Mouse (Mus musculus): Measurements from ENCODE around the gene Bcl3.
"Not testable (repeated sequence)": the region's sequence is repeated elsewhere in the genome, so short reads cannot be mapped to it uniquely, and the experiment has no call there.

Gene Bcl3

DNA sequence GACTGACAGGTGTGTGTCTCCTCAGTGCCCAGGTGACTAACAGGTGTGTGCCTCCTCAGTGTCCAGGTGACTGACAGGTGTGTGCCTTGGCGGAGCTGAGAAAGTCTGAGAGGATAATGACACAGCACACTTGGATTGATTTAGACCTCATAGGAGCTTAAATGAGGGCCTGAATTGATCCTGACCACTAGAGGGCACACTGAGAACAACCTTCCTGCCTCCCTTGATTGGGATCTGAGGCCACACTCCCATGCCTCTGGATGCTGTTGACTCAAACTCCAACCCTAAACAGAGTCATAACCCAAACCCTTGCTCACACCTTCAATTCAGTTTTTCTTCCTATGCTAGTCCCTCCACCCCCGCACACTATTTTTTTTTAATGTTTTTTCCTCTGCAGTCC lies 21.8 kb downstream of the Bcl3 start:
- peak; percentile 77 for DNase-seq

- DNase-seq: peak; percentile 91
These were observed 25.6 kb downstream of the Bcl3 start, which contains the start of gene Cblc for GRCm38 (mm10) chr7:19796697-19797588. Cblc (minus strand) TSS chr7:19796809.

- peak; percentile 39 for DNase-seq
These were observed 26.3 kb downstream of the Bcl3 start for GRCm38 (mm10) chr7:19796254-19796653.

DNA sequence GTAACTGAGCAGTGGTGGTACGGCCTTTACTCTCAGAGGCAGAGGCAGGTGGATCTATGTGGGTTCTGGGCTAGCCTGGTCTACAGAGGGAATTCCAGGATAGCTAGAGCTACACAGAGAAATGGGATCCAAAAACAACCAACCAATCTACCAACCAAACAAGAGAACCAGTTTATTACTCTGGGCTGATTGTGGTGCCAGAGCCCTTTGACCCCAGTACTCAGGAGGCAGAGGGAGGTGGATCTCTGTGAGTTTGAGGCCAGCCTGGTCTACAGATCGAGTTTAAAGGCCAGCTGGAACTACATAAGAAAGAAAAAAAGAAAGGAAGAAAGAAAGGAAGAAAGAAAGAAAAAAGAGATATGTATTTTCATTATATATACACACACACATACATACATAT lies 27.3 kb downstream of the Bcl3 start:
- no peak for DNase-seq

- no peak for DNase-seq
These were observed 29.6 kb downstream of the Bcl3 start for GRCm38 (mm10) chr7:19792701-19793630.

- DNase-seq: not testable (repeated sequence)
These were observed 31.1 kb downstream of the Bcl3 start for GRCm38 (mm10) chr7:19791504-19791903.

GRCm38 (mm10) chr7:19789904-19790347 lies 32.6 kb downstream of the Bcl3 start:
- DNase-seq: peak; percentile 96

DNA sequence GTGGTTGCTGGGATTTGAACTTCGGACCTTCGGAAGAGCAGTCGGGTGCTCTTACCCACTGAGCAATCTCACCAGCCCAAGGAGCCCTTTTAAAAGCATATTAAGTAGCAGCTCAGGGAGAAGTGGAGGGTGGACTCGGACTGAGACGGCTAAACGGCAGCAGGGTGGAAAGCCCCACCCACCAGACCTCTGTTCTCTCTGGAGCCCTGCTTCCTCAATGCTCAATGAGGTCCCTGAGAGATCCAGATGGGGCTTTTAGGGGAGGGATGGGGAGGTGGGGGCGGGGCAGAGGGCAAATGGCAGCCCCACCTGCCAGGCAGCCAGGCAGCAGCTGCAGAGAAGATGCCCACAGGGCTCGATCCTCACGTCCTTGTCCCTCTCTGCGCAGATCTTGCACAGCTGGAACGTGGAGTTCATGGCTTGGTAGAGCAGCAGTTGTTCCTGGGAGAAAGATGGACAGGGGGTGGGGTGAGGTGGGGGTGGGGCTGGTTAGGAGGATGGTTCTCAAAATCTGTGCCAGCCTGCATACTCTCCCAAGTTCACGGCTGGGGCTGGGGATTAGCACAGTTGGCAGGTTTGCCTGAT lies 36.6 kb downstream of the Bcl3 start:
- DNase-seq: no peak

DNA sequence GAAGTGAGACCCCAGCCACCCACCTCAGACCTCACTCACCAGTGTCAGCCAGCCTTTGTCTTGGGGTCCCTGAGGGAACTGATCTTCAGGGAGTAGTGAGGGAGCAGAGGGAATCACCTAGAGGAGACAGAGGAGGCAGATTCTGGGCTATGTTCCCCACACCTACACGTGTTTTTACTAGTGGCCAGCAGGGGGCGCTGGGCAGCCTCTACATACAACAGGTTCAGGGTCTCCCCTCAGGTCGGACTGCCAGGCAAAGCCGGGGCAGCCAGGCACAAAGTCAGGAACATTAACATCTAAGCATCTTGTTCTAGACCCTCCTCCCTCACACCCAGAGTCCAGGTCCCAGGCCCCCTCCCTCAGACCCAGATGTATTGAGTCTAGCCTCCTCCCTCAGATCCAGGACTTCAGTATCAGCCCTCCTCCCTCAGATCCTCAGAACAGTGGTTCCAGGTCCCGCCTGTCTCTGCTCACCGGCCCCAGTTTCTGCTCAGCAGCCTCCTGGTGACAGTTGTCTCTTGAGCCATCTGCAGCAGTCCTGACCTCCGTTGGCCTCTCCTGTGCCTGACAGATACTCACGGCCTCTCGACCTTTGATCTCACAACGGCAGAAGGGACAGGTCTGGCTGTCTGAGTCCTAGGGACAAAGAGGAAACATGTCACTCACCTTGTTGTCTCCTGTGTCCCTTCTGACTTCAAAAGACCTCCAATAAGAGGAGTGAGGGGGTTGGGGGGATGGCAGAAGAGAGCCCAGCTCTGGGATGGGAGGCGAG lies 37.6 kb downstream of the Bcl3 start:
- DNase-seq: no peak

DNA sequence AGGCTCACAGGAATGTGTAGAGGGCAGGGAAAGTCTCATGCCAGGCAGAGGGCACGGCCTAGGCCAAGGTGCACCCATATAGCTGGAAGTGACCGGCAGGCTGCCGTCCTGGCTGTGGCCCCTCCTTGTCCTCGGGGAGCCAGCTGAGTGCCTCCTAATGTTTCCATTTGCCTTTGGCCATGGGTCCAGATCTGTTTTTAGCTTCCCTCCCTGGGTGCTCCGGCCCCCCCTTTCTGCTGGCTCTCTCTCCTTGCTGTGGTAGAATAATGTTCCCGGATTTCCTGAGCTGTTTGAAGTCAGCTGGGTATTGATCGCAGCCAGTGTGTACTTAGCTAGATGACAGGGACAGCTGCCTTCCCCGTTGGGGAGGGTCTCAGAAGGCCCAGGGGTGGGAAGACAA lies 38.9 kb downstream of the Bcl3 start:
- DNase-seq: no peak

DNA sequence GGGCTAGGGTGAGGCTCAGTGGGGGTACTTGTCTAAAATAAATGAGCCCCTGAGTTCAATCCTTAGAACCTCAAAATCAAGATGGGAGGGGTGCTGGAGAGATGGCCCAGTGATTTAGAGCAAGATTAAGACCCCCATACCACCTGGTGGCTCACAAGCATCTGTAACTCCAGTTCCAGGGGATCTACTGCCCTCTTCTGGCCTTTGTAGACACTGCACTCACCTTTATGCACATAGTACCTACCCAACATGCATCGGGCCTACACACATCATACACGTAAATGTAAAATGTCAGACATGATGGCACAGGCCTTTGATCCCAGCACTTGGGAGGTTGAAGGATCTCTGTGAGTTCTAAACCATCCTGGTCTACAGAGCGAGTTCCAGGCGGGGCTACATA lies 39.9 kb downstream of the Bcl3 start:
- peak; percentile 77 for DNase-seq

GRCm38 (mm10) chr7:19781741-19782140 lies 40.8 kb downstream of the Bcl3 start:
- DNase-seq: no peak

GRCm38 (mm10) chr7:19779903-19780302 lies 42.7 kb downstream of the Bcl3 start:
- no peak for DNase-seq

GRCm38 (mm10) chr7:19778645-19779044 lies 43.9 kb downstream of the Bcl3 start:
- DNase-seq: no peak

DNA sequence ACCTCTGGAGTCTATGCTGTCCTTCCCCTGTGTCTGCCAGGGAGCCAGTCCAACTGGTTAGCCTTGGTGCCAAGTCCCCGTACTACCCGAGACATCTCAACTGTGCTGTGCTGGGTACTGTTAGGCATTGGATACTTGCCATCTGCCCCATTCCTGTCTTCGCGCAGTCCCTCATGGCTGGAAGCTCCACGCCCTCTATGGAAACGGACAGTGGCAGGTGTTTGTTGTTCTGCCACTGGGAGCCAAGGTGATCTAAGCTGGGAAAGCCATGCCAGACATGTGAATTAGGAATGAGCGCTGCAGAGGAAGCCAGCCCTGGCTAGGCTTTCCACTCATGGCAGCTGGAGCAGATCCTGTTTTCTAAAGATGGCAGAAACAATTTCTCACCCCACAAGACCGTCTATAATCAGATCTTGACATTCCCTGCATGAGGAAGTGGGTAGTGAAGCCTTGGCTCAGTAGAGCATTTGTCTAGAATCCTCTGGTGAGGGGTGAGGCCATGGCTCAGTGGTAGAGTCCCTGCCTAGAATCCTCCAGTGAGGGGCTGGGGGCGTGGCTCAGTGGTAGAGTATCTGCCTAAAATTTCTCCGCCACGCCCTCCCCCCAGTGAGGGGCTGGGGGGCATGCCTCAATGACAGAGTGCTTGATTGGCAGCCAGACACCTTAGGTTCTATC lies 45.4 kb downstream of the Bcl3 start:
- DNase-seq: no peak

GRCm38 (mm10) chr7:19771682-19772081 lies 50.9 kb downstream of the Bcl3 start:
- DNase-seq: no peak

DNA sequence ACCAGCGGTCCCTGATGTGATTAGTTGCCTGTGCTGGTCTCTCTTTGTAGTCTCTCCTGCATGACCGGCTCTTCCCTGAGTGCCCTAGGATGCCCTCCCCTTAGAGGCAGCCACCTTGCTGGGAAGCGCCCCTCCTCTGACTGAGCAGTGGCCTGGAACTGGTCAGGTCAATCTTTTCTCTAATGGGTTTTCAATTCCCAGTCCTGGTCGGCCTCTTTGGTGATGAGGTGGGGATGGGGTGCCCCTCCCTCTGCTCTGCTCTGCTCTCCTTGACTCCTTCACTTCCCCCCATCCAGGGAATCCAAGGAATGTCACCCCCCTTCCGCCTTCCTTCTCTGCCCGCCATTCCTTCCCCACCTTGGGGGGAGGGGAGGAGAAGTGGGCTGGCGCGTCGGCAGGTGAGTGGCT lies 51.6 kb downstream of the Bcl3 start, which contains the start of gene Bcam:
Gene Bcam, minus strand, starts transcription at position 33 of the 408 bp plus-strand sequence.
- peak; percentile 80 for DNase-seq

- DNase-seq: peak; percentile 97
These were observed 52.2 kb downstream of the Bcl3 start for GRCm38 (mm10) chr7:19770375-19770754.

DNA sequence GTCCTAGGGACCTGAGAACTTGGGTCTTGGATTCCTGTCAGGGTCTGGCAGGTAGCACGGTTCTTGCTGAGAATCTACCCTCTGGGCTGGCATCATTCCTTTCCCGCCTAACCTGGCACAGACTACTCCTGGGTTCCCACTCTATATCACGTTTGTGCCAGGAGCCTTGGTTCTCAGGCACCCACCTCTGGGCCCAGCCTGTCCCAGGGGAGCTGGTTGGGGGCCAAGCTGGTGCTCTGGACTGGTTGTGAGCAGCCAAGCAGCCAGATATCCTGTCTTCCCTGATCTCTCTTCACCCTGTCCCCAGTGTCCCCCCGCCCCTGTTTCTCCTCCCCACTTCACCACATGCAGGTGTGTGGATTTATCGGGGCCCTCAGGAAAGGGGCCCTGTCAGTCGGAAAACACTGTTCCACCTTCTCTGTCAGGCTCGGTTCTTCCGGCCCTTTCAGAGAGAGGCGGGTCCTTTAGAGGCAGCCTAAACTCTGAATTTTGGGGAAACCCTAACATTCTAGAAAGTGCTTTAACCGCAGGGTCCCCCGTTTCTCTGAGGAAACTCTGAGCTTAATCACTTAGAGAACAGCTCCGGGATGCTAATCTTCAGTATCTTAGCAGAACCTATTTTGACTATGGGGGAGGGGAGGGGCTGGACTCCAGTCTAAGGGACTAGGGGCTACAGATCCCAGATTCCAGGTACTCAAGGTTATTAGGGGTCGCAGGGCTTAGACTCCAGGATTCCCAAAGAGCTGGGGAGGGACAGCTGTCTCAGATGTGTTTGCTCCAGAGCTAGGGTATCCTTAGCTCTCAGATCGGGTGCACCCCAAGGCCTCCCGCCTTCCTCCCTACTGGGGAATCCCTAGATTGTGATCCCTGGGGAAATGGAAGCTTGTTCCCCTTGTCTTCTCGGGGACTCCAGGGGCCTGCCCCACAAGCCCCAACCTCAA lies 52.9 kb downstream of the Bcl3 start:
- DNase-seq: no peak

GRCm38 (mm10) chr7:19769001-19769400 lies 53.6 kb downstream of the Bcl3 start:
- peak; percentile 65 for DNase-seq

Measured in kidney, postnatal 10 days (tissue).